Mouse (Mus musculus) C2C12 (cell line): Measurements from ENCODE around the gene Kdm6b.

Source experiments
- CEBPB ChIP-seq: IDR thresholded peaks from one replicate; pipeline ENCODE4 v1.6.1; 2011; ENCODE audit warnings: low read depth, mild to moderate bottlenecking, control low read depth, moderate library complexity
- CTCF ChIP-seq: IDR thresholded peaks from one replicate; pipeline ENCODE4 v1.5.1; 2011; ENCODE audit not compliant: control insufficient read depth, insufficient read depth, insufficient read length
- FOSL1 ChIP-seq: IDR thresholded peaks from one replicate; pipeline ENCODE4 v1.8.0; 2011; ENCODE audit warnings: mild to moderate bottlenecking, low read length; ENCODE audit not compliant: poor library complexity, insufficient read depth, severe bottlenecking
- MAX ChIP-seq: IDR thresholded peaks from one replicate; pipeline ENCODE4 v1.6.1; 2011; ENCODE audit warnings: mild to moderate bottlenecking, control low read depth
- MYOD1 ChIP-seq: IDR thresholded peaks from one replicate; pipeline ENCODE4 v1.6.1; 2011; ENCODE audit warnings: low read depth; ENCODE audit not compliant: control insufficient read depth, insufficient read length
- MYOG ChIP-seq: IDR thresholded peaks from one replicate; pipeline ENCODE4 v1.6.1; 2011; ENCODE audit not compliant: control insufficient read depth, insufficient read length; ENCODE audit errors: extremely low read depth
- USF1 ChIP-seq: IDR thresholded peaks from one replicate; pipeline ENCODE4 v1.6.1; 2011; ENCODE audit warnings: low read depth, mild to moderate bottlenecking, control low read depth, moderate library complexity

GRCm38 (mm10) chr11:69371601-69372000 lies 41.9 kb downstream of the Kdm6b start:
- TF ChIP-seq CTCF = no peak
- TF ChIP-seq MYOG = no peak
- TF ChIP-seq MYOD1 = no peak
- no peak for TF ChIP-seq USF1
- no peak for TF ChIP-seq MAX
- TF ChIP-seq CEBPB = no peak
- no peak for TF ChIP-seq FOSL1
